Mouse (Mus musculus) heart, postnatal 0 days (tissue): ENCODE results near the gene Dolpp1. TPM values are rescaled to one million over a fixed set of nuclear protein-coding genes. Genes with fewer than 3 reads are reported as not detected.
A peak's percentile ranks its signal among the peaks of the same experiment; 100 is the strongest.

Source experiments
- ATAC-seq: fragments of 200-750 bp; cut with Nextera tagmentation; 2 replicates; pipeline ENCODE4 v1.8.0; 2017; ENCODE audit warnings: low read depth, moderate number of reproducible peaks, moderate library complexity; ENCODE audit not compliant: insufficient read depth
- DNase-seq: peaks from one replicate; pipeline ENCODE4 v3.0.0-alpha.2; 2016; ENCODE audit warnings: low spot score
- H3K27ac ChIP-seq: fragments of 300-500 bp; sonication (generic); 2 replicates; pipeline ENCODE4 v1.5.1; 2014; ENCODE audit warnings: low read depth, mild to moderate bottlenecking
- H3K27me3 ChIP-seq: fragments of 300-500 bp; sonication (generic); 2 replicates; pipeline ENCODE4 v1.6.1; 2014; ENCODE audit warnings: low read length, mixed read lengths; ENCODE audit not compliant: control insufficient read depth, insufficient read depth
- H3K36me3 ChIP-seq: fragments of 300-500 bp; sonication (generic); replicated peaks from 2 replicates; pipeline ENCODE4 v1.6.1; 2014; ENCODE audit warnings: low read length, mixed read lengths; ENCODE audit not compliant: control insufficient read depth, insufficient read depth
- H3K4me1 ChIP-seq: fragments of 300-500 bp; sonication (generic); 2 replicates; pipeline ENCODE4 v1.6.1; 2014; ENCODE audit warnings: antibody characterized with exemption; ENCODE audit not compliant: control insufficient read depth, insufficient read depth
- H3K4me2 ChIP-seq: fragments of 300-500 bp; sonication (generic); 2 replicates; pipeline ENCODE4 v1.6.1; 2014; ENCODE audit warnings: low read depth, mild to moderate bottlenecking, low read length, moderate library complexity
- H3K4me3 ChIP-seq: fragments of 300-500 bp; sonication (generic); 2 replicates; pipeline ENCODE4 v1.5.1; 2014; ENCODE audit warnings: low read depth, low read length
- H3K9ac ChIP-seq: fragments of 300-500 bp; sonication (generic); replicated peaks from 2 replicates; pipeline ENCODE4 v1.6.1; 2014; ENCODE audit warnings: low read depth, low read length, mixed read lengths
- H3K9me3 ChIP-seq: fragments of 300-500 bp; sonication (generic); replicated peaks from 2 replicates; pipeline ENCODE4 v1.6.1; 2016; ENCODE audit warnings: low read length; ENCODE audit not compliant: control insufficient read depth
- CTCF ChIP-seq: IDR thresholded peaks from 2 replicates; pipeline ENCODE4 v1.5.1; 2016; ENCODE audit warnings: antibody characterized with exemption, control low read depth, low read depth
- EP300 ChIP-seq: IDR thresholded peaks from 2 replicates; pipeline ENCODE4 v1.6.1; 2016; ENCODE audit warnings: antibody characterized with exemption, low read depth
- WGBS: fragments of 180-500 bp; shearing (Covaris S2); extraction: QIAGEN DNeasy Blood & Tissue Kit; methylation state at CpG from one replicate; pipeline ENCODE4 v1.1.7; 2014; 5-methylcytosine and 5-hydroxymethylcytosine counted together
- polyA plus RNA-seq: library from polyadenylated mRNA; unstranded; fragments of >200 nt; fragmentation: Nextera tagmentation; extraction: Ambion mirVana; gene quantifications from 2 replicates; pipeline ENCODE4 v1.2.1, GENCODE M21; 2015
- total RNA-seq: library from RNA; depleted of rRNA; stranded (reverse); fragments of >200 nt; gene quantifications from 2 replicates; pipeline ENCODE4 v1.2.3, GENCODE M21; 2014; ENCODE audit warnings: low replicate concordance

Gene Dolpp1
- total and polyA plus RNA-seq, 2 experiments from 2014 or later = 15.0 to 56.4 TPM

- DNase-seq (no peak), ATAC-seq (no peak)
- TF ChIP-seq EP300 = no peak
- TF ChIP-seq CTCF = no peak
- peaks cover 9% of the 10 kb centered on the region; the same call in 1 of the 2 replicates for H3K4me1 ChIP-seq
- H3K36me3 ChIP-seq = peaks cover 85% of the 10 kb centered on the region
- no peaks in the 10 kb centered on the region for H3K27me3 ChIP-seq
- no peaks in the 10 kb centered on the region for H3K9me3 ChIP-seq
- WGBS = 89% methylated on average over 1 of the region's 1 CpGs
- no peak overlapping the region for H3K9ac ChIP-seq
- H3K27ac ChIP-seq = no peak overlapping the region
- no peak overlapping the region for H3K4me3 ChIP-seq
- H3K4me2 ChIP-seq = no peak overlapping the region
Measured at GRCm38 (mm10) chr2:30403870-30404269, 11.8 kb downstream of the Dolpp1 start.

DNA sequence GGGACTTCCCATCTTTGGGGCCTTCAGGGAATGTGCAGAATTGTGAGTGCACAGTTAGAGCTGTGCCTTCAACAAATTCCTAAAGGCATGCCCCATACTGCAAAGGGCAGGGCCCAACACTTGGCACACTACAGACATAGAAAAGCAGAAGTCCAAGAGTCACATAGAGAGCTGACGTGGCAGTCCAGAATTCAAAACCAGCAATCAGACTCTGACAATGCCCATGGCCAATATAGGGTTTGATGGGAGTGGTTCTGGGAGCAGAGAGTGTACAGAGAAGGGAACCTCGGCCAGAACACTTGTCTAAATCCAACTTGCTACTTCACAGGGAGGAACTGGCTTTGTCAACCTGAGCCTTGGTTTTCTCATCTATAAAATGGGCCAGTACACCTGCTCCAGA lies 15.2 kb downstream of the Dolpp1 start:
- Histone ChIP-seq H3K36me3 (peaks cover 95% of the 10 kb centered on the region), H3K9ac (no peak overlapping the region), H3K4me1 (peaks cover 21% of the 10 kb centered on the region), H3K27me3 (no peaks in the 10 kb centered on the region), H3K9me3 (no peaks in the 10 kb centered on the region), H3K4me3 (no peak overlapping the region), H3K27ac (no peak overlapping the region), H3K4me2 (no peak overlapping the region)
- DNase-seq (no peak), ATAC-seq (no peak)
- WGBS = 80% methylated on average over 2 of the region's 2 CpGs
- TF ChIP-seq EP300 (no peak), CTCF (no peak)

DNA sequence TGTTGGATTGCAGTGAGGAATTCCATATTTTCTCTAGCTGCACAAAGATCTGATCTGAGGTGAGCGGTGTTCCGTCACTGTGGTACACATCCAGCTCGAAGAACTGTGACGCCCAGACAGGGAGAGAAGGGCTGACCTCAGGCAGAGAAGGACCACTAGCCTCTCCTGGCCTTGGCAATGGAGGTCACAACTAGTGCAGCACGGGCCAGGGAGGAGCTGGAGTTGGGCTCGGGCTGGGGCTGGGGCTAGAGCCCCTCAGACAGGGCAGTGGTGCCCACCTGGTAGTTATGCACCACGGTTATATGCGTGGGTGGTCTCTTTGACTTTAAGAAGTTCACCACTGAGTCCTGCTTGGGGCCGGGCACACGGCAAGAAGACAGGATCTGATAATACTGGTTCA lies 15.7 kb downstream of the Dolpp1 start:
- H3K36me3 ChIP-seq = peaks cover 95% of the 10 kb centered on the region

DNA sequence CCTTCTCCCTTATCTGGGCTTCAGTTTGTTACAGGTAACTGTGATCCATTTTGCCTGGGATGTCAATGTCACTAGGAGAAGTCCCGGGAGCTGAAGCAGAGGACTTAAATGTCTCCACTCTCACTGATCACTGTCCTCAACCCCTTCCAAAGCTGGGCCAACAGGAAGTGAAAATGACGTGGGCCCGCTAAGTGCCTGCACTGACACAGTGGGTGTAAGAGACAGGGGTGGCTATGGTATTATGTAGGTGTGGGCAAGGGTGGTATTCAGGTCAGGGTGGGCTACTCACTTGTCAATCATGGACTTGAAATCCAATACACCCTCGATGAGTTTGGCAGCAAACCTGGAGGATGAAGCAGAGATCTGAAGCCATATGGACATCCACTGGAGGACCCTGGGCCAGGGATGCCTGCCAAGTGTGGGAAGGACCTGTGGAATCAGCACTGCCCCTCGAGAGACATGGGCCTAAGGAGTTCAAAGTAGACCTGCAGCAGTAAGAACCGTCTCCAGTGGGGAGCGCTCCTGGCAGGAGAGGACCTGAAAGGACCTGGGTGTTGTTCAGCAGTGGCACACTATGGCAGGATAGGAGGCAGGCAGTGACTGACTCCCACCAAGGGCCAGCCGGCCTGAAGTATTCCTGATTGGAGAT lies 16.5 kb downstream of the Dolpp1 start:
- Histone ChIP-seq H3K4me2 (no peak overlapping the region), H3K9ac (0 out of 2 replicates have a peak overlapping the region, but pooled peaks have one; percentile 27), H3K4me3 (no peak overlapping the region), H3K36me3 (peaks cover 90% of the 10 kb centered on the region), H3K4me1 (peaks cover 29% of the 10 kb centered on the region), H3K27ac (peak overlapping the region; percentile 94), H3K27me3 (no peaks in the 10 kb centered on the region), H3K9me3 (no peaks in the 10 kb centered on the region)
- ATAC-seq (no peak), DNase-seq (no peak)
- TF ChIP-seq EP300 (no peak), CTCF (no peak)
- 73% methylated on average over 8 of the region's 8 CpGs for WGBS

More for the DNA sequence above, 15.7 kb downstream of the Dolpp1 start:
- no peak overlapping the region for H3K4me3 ChIP-seq
- H3K4me1 ChIP-seq = peaks cover 25% of the 10 kb centered on the region
- H3K9me3 ChIP-seq = no peaks in the 10 kb centered on the region
- no peak overlapping the region for H3K4me2 ChIP-seq
- no peak for TF ChIP-seq EP300
- no peak for TF ChIP-seq CTCF
- no peak overlapping the region for H3K27ac ChIP-seq
- 85% methylated on average over 10 of the region's 10 CpGs for WGBS
- ATAC-seq (no peak), DNase-seq (no peak)
- no peak overlapping the region for H3K9ac ChIP-seq
- H3K27me3 ChIP-seq = no peaks in the 10 kb centered on the region

DNA sequence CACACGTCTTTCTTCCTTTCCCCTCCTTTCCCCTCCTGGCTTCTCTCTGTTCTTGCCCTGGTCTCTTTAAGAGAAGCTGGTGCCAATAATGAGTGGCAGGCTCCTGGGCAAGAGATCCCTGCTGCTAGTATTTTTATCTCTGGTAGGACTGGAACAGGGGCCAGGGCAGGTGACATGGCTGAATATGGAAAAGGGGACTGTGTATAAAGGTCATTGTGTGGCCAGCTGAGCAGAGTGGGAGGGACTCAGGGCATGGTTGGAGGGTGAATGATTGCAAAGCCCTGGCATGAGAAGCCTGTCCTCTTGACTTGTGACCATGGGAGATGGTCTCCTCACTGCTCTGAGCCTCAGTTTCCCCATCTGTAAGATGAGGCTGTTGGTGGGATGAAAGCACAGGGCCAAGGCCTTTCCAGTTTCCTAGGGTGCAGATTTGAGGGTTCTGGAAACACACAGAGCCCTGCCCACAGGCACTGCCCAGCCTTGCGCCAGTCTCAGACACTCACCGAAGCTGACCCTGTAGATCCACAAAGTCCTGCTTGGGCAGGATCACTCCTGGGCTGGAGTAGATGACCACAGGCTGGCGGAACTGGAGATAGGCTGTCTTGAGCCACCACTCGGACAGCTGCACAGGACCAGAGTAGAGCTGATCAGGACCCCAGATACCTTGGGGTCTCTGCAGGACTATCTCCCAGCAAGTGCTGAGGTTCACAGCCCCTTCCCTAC lies 17.6 kb downstream of the Dolpp1 start:
- WGBS = 67% methylated on average over 5 of the region's 5 CpGs
- Histone ChIP-seq H3K4me3 (no peak overlapping the region), H3K27me3 (no peaks in the 10 kb centered on the region), H3K9me3 (no peaks in the 10 kb centered on the region), H3K4me2 (0 out of 2 replicates have a peak overlapping the region, but pooled peaks have one; percentile 11), H3K36me3 (peaks cover 80% of the 10 kb centered on the region), H3K27ac (peak overlapping the region; percentile 94), H3K9ac (0 out of 2 replicates have a peak overlapping the region, but pooled peaks have one; percentile 46), H3K4me1 (peaks cover 37% of the 10 kb centered on the region)
- ATAC-seq (peak; percentile 95), DNase-seq (peak; percentile 88)
- TF ChIP-seq CTCF = no peak
- TF ChIP-seq EP300 = peak; percentile 85
